Mouse (Mus musculus): ENCODE measurements around the gene Eif2b3.
A peak's percentile ranks its signal among the peaks of the same experiment; 100 is the strongest.

Eif2b3 gene

GRCm38 (mm10) chr4:117094626-117095361 lies 75.6 kb downstream of the Eif2b3 start:
- no peak for DNase-seq (ENCODE audit: low read depth, low spot score)

GRCm38 (mm10) chr4:117095551-117096452 lies 76.6 kb downstream of the Eif2b3 start, which contains the start of gene Ptch2:
TSS of gene Ptch2 (plus strand) at chr4:117096075.
- DNase-seq (ENCODE audit: low read depth, low spot score) = no peak

GRCm38 (mm10) chr4:117096666-117097065 lies 77.5 kb downstream of the Eif2b3 start:
- no peak for DNase-seq (ENCODE audit: low read depth, low spot score)

GRCm38 (mm10) chr4:117097969-117098763 lies 79.0 kb downstream of the Eif2b3 start:
- DNase-seq (ENCODE audit: low read depth, low spot score) = no peak

GRCm38 (mm10) chr4:117098764-117099036 lies 79.5 kb downstream of the Eif2b3 start:
- no peak for DNase-seq (ENCODE audit: low read depth, low spot score)

- no peak for DNase-seq (ENCODE audit: low read depth, low spot score)
Observed at GRCm38 (mm10) chr4:117100036-117100435, 80.8 kb downstream of the Eif2b3 start.

- DNase-seq (ENCODE audit: low read depth, low spot score) = peak; percentile 42
Observed at GRCm38 (mm10) chr4:117101218-117101617, 82.0 kb downstream of the Eif2b3 start.

- DNase-seq (ENCODE audit: low read depth, low spot score) = no peak
Observed at GRCm38 (mm10) chr4:117104672-117105071, 85.5 kb downstream of the Eif2b3 start.

- no peak for DNase-seq (ENCODE audit: low read depth, low spot score)
Observed at GRCm38 (mm10) chr4:117105127-117105526, 85.9 kb downstream of the Eif2b3 start.

GRCm38 (mm10) chr4:117107813-117108523 lies 88.8 kb downstream of the Eif2b3 start:
- no peak for DNase-seq (ENCODE audit: low read depth, low spot score)

GRCm38 (mm10) chr4:117108524-117108849 lies 89.3 kb downstream of the Eif2b3 start:
- no peak for DNase-seq (ENCODE audit: low read depth, low spot score)

- DNase-seq (ENCODE audit: low read depth, low spot score) = no peak
Observed at GRCm38 (mm10) chr4:117109330-117109729, 90.1 kb downstream of the Eif2b3 start.

- peak; percentile 54 for DNase-seq (ENCODE audit: low read depth, low spot score)
Observed at GRCm38 (mm10) chr4:117110249-117110648, 91.0 kb downstream of the Eif2b3 start.

GRCm38 (mm10) chr4:117110985-117111384 lies 91.8 kb downstream of the Eif2b3 start:
- no peak for DNase-seq (ENCODE audit: low read depth, low spot score)

GRCm38 (mm10) chr4:117113237-117113636 lies 94.0 kb downstream of the Eif2b3 start:
- DNase-seq (ENCODE audit: low read depth, low spot score) = peak; percentile 37

- no peak for DNase-seq (ENCODE audit: low read depth, low spot score)
Observed at GRCm38 (mm10) chr4:117115592-117115991, 96.4 kb downstream of the Eif2b3 start.

- DNase-seq (ENCODE audit: low read depth, low spot score) = no peak
Observed at GRCm38 (mm10) chr4:117117931-117118330, 98.7 kb downstream of the Eif2b3 start.

GRCm38 (mm10) chr4:117119636-117120035 lies 100.4 kb downstream of the Eif2b3 start:
- no peak for DNase-seq (ENCODE audit: low read depth, low spot score)

GRCm38 (mm10) chr4:117120052-117120444 lies 100.8 kb downstream of the Eif2b3 start:
- DNase-seq (ENCODE audit: low read depth, low spot score) = no peak

- peak; percentile 94 for DNase-seq (ENCODE audit: low read depth, low spot score)
Observed at GRCm38 (mm10) chr4:117120445-117121414, 101.5 kb downstream of the Eif2b3 start.

Data from A20 (cell line).